Comparison of ENCODE assay signal across 27 mouse cellular contexts in the genomic region with DNA sequence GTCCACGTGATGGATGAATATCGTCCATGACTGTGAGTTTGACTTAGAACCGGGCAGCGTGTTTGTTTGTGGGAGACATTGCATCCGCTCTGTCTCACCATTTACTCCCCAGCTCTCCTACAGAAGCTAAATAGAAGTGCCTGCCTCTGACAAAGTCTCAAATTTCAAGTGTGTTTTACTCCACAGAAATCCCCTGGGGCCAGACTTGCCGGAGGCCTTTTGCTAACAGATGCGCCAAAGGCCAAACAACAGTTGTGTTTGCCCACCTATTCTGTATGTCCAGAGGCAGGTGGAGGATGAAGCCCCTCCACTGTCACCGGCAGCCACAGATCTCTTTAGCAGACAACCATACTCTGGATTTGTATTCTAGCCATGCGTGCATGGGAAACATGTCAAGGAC.
DNase-seq lines count a peak whose midpoint lies in the region; ATAC-seq and TF ChIP-seq lines count a peak whose summit lies in the region.
"Had no signal": no experiment of that assay in that cellular context is flagged by ENCODE, and none has a peak within 500 bp of the region (broad histone marks: within the 10 kb centered on the region; RNA-seq: fewer than 3 reads in every experiment).

No protein-coding gene starts in this region.

- no peak overlapping the region for H3K27ac ChIP-seq in lung, embryonic 14.5 days (ENCODE audit: low read depth)
- no peak overlapping the region for H3K27ac ChIP-seq in gastrocnemius, adult 2 months
- H3K27ac ChIP-seq: forebrain, embryonic 10.5 days; heart, adult 2 months; hindbrain, postnatal 0 days; layer of hippocampus, adult 2 months; limb, embryonic 15.5 days; liver, embryonic 15.5 days; macrophage; midbrain, embryonic 10.5 days had no signal

- no peak overlapping the region for H3K9ac ChIP-seq in lung, embryonic 14.5 days
- H3K9ac ChIP-seq: forebrain, postnatal 0 days; limb, embryonic 15.5 days; liver, embryonic 15.5 days had no signal

- H3K4me2 ChIP-seq in lung, embryonic 14.5 days: peak overlapping the region; percentile 7; the same call in 1 of the 2 replicates
- H3K4me2 ChIP-seq: limb, embryonic 15.5 days; liver, embryonic 15.5 days had no signal

- no peak for ATAC-seq in lung, embryonic 14.5 days (ENCODE audit: insufficient read depth)
- no peak for ATAC-seq in monocyte, adult 5-6 weeks (replicated peaks; ENCODE audit: insufficient number of reproducible peaks, low FRiP score, low TSS enrichment, poor library complexity, severe bottlenecking)
- ATAC-seq: forebrain, postnatal 0 days; hindbrain, postnatal 0 days; lung, postnatal 0 days had no signal

- H3K36me3 ChIP-seq in lung, embryonic 14.5 days (ENCODE audit: insufficient read depth): no peaks in the 10 kb centered on the region
- H3K36me3 ChIP-seq: forebrain, embryonic 10.5 days; limb, embryonic 15.5 days; liver, embryonic 15.5 days; midbrain, embryonic 10.5 days had no signal

- no peak for TF ChIP-seq CTCF in lung, embryonic 14.5 days (IDR thresholded peaks at IDR 0.05; ENCODE audit: low read depth)
- no peak for TF ChIP-seq CTCF in lung, adult 2 months (IDR thresholded peaks at IDR 0.05; ENCODE audit: insufficient read depth, low read length)
- TF ChIP-seq CTCF in gastrocnemius, adult 2 months (IDR thresholded peaks at IDR 0.05): no peak

- no peak for TF ChIP-seq POLR2A in lung, adult 2 months (IDR thresholded peaks at IDR 0.05; ENCODE audit: borderline replicate concordance, extremely low read depth, low read depth, low read length)

- no peaks in the 10 kb centered on the region for H3K4me1 ChIP-seq in lung, embryonic 14.5 days (ENCODE audit: insufficient read depth)
- H3K4me1 ChIP-seq in lung, adult 2 months (ENCODE audit: control insufficient read depth, insufficient read depth, low read length): no peaks in the 10 kb centered on the region
- H3K4me1 ChIP-seq: forebrain, embryonic 10.5 days; limb, embryonic 15.5 days; liver, embryonic 15.5 days; midbrain, embryonic 10.5 days had no signal

- 39% methylated on average over 9 of the region's 9 CpGs for WGBS in lung, embryonic 14.5 days
- WGBS in lung, adult 2 months: 55% methylated on average over 9 of the region's 9 CpGs

- H3K9me3 ChIP-seq in lung, embryonic 14.5 days (ENCODE audit: low read depth, low read length): no peaks in the 10 kb centered on the region
- H3K9me3 ChIP-seq: forebrain, embryonic 10.5 days; limb, embryonic 15.5 days; midbrain, embryonic 10.5 days had no signal

- peak; percentile 7 for DNase-seq in lung, embryonic 14.5 days
- DNase-seq in lung, adult 2 months: no peak
- peak; percentile 20 for DNase-seq in embryo, embryonic 9.5 days (ENCODE audit: extremely low spot score)
- DNase-seq in forelimb bud, embryonic 11.5 days (ENCODE audit: low read depth, low spot score): peak; percentile 52
- DNase-seq in left cerebral cortex, postnatal 4 days: no peak
- DNase-seq in gastrocnemius, adult 2 months: no peak
- DNase-seq: adrenal gland, adult 2 months; cerebellum, adult 11-12 months; cerebellum, postnatal 10 days; forebrain, postnatal 0 days; gastrocnemius, postnatal 36 days; heart, adult 2 months; heart, postnatal 36 days; kidney, adult 11 months; kidney, postnatal 14 days; retina, postnatal 1 day; right cerebral cortex, postnatal 25 days; thymus, postnatal 14 days had no signal

- H3K27me3 ChIP-seq in lung, embryonic 14.5 days (ENCODE audit: insufficient read depth, low read length): no peaks in the 10 kb centered on the region
- H3K27me3 ChIP-seq: limb, embryonic 15.5 days; liver, embryonic 15.5 days had no signal

- intact Hi-C loops in left cerebral cortex, postnatal 4 days (cut with DNase I): no loop called here
- intact Hi-C loops in gastrocnemius, adult 2 months (cut with DNase I): no loop called here

- no peak overlapping the region for H3K4me3 ChIP-seq in lung, embryonic 14.5 days (ENCODE audit: low read depth, low read length)
- no peak overlapping the region for H3K4me3 ChIP-seq in lung, adult 2 months (replicated peaks; ENCODE audit: extremely low read depth, low read depth, low read length)
- H3K4me3 ChIP-seq in gastrocnemius, adult 2 months: no peak overlapping the region
- H3K4me3 ChIP-seq: forebrain, embryonic 10.5 days; heart, adult 2 months; layer of hippocampus, adult 2 months; limb, embryonic 15.5 days; liver, embryonic 15.5 days; midbrain, embryonic 10.5 days had no signal

Comparison
In these comparisons a context has a peak if more than half of its experiments do, and no peak if none do; other contexts are left out.
1. DNase-seq: peak in lung, embryonic 14.5 days (single experiment), embryo, embryonic 9.5 days (single experiment) and forelimb bud, embryonic 11.5 days (single experiment); none in lung, adult 2 months (single experiment), left cerebral cortex, postnatal 4 days (single experiment) and gastrocnemius, adult 2 months (single experiment).